Mouse (Mus musculus) kidney, adult 9 months (tissue): Measurements from ENCODE around the gene Pde4b.
"Not testable (repeated sequence)": the region's sequence is repeated elsewhere in the genome, so short reads cannot be mapped to it uniquely, and the experiment has no call there.

Experiments
- DNase-seq: peaks from one replicate; pipeline ENCODE4 v3.0.0; 2022

The Pde4b gene

GRCm38 (mm10) chr4:102087091-102087565 is at the start of gene Pde4b:
Gene Pde4b, plus strand, starts transcription at chr4:102087543.
- DNase-seq: no peak

- DNase-seq: no peak
These were observed 47.2 kb upstream of the Pde4b start for GRCm38 (mm10) chr4:102040190-102040589.

GRCm38 (mm10) chr4:102045183-102046140 is 41.9 kb upstream of the Pde4b start:
- DNase-seq: peak; percentile 63

GRCm38 (mm10) chr4:102049368-102049767 is 38.0 kb upstream of the Pde4b start:
- DNase-seq: not testable (repeated sequence)

- DNase-seq: no peak
These were observed 26.0 kb upstream of the Pde4b start for GRCm38 (mm10) chr4:102061322-102061721.

GRCm38 (mm10) chr4:102069314-102069713 is 18.0 kb upstream of the Pde4b start:
- no peak for DNase-seq

DNA sequence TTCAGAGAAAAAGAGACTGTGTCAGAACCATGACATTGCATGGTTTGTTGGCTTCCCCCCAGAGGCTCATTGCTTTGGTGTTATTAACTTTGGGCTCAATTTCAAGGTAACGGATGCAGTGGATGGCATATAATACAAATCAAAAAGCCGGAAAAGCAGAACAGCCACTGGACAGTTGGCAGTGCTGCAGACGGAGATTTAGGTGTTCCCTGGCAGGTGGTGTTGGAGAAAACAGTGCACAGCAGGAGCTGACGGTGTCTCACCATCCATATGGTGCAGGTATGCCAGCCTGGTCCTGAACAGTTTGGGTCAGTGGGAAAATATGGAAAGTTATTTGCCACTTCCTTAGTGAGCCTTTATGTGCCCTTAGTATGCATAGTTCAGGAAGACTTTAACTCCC is 1.0 kb upstream of the Pde4b start:
- DNase-seq: no peak

GRCm38 (mm10) chr4:102087566-102088234 is 357 bp downstream of the Pde4b start:
- no peak for DNase-seq

- DNase-seq: no peak
These were observed 1.0 kb downstream of the Pde4b start for GRCm38 (mm10) chr4:102088235-102088867.

GRCm38 (mm10) chr4:102095851-102096250 is 8.5 kb downstream of the Pde4b start:
- DNase-seq: no peak

DNA sequence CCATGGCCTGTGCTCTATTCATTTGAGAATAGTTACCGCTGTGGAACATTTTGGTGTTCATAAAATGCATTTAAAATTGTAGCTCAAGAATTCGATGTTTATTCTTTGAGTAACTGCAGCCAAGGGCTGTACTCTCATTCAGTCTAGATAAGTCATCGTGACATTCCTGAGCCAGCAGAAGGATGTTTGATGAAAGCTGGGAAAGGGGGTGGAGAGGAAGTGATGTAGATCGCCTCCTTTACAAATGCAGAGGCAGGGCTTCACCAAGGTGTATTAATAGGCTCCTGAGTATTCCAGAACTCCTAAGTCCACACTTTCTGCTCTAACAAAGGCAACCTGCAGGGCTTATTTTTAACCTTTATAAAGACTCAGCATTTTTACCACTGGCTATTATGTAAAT is 14.9 kb downstream of the Pde4b start:
- DNase-seq: peak; percentile 10

DNA sequence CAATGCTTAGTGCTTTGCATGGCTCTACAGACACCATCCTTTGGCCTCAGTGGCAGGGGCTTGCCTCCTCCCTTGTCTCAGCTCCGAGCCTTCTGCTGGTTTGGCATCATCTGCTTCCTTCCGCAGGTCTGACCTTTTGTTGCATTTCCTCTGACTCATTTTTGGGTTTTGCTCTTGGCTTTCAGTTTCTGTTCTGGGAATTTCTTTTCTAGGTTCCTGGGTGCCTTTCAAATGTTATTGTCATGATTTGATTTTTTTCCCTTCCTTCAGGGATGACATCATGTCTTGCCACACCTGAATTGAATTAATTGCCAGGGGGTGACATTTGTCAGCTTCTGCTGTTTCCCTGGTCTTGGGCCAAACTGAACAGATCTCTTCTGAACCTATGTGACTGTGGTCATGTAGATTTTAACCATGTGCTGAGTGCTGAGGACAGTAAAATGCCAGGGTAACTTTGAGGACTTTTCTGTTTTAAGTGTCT is 17.2 kb downstream of the Pde4b start:
- peak; percentile 55 for DNase-seq

DNA sequence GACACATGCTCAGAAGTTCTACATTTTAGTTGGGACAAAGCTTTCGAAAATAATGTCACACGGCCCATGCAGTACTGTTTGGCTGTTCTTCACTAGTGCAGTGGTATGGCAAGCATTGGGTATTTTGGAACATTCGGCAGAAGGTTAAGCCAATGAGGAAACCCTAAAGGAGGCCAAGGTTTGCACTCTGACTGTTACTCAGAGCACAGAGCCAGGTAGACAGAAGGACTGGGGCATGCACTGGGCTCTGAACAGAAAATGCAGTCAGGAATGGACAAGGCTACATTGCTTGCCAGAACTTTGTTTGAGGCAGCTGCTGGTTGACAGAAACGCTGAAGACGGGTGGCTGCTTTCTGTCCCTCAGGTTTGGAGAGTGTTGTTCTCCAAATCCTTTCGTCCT is 19.4 kb downstream of the Pde4b start:
- no peak for DNase-seq

DNA sequence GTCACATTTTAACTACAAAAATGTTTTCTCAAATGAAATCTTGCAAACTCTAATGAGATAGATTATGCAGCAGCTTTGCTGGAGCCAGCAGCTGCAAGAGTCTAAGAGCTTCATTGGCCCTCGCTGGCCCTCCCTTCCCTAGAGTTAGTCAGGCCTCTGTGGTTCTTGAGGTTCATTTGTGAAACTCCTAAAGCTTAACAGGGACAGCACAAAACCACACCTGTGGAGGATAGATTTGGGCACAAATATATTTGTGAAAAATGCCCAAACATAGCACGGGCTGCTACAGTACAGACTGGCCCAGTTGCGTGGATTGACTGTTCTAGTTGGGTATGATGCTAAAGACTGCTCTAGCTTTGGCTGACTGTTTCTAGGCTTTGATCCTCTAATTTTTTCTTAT is 32.1 kb downstream of the Pde4b start:
- no peak for DNase-seq

DNA sequence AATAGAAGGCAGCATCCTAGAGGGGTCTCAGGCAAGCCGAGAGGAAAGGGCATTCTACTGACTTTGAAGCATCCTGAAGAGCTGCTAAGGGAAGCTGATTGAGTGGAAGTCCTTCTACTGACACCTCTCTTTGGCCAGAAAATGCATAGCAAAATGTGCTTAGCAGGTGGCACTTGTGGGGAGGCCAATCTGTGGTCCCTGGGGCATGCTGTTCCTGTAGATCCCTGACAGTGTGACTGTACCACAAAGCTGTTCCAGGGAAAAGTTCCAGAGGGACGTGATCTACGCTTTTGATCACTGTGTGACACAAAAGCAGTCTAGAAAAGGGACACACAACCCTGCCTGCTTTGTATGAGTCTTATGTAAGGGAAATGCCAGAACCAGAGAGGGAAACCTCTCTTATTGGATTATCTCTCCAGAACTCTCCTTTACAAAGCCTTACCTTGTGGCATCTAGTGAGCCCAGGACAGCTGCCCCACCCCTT is 49.1 kb downstream of the Pde4b start:
- no peak for DNase-seq

GRCm38 (mm10) chr4:102138346-102138745 is 51.0 kb downstream of the Pde4b start:
- no peak for DNase-seq

DNA sequence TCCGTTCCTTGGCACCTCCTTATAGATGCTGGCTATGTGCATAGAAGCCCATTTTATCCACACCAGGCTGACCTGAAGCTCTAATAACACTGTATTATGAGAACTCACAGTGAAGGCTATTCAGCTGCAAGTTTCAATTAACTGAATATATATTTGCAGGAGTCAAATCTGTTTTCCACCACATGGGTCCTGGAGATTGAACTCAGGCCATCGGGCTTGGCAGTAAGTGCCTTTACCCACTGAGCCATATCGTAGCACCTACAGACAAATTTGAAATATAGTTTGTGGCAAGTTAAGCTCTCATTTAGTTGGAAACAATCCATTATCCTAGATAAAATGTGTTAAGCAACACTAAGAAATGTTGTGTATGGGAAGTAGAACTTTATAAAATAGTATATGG is 53.9 kb downstream of the Pde4b start:
- DNase-seq: no peak

- no peak for DNase-seq
These were observed 61.4 kb downstream of the Pde4b start for GRCm38 (mm10) chr4:102148766-102149165.

- DNase-seq: no peak
These were observed 71.8 kb downstream of the Pde4b start for GRCm38 (mm10) chr4:102159178-102159577.

GRCm38 (mm10) chr4:102171636-102172035 is 84.3 kb downstream of the Pde4b start:
- DNase-seq: no peak

DNA sequence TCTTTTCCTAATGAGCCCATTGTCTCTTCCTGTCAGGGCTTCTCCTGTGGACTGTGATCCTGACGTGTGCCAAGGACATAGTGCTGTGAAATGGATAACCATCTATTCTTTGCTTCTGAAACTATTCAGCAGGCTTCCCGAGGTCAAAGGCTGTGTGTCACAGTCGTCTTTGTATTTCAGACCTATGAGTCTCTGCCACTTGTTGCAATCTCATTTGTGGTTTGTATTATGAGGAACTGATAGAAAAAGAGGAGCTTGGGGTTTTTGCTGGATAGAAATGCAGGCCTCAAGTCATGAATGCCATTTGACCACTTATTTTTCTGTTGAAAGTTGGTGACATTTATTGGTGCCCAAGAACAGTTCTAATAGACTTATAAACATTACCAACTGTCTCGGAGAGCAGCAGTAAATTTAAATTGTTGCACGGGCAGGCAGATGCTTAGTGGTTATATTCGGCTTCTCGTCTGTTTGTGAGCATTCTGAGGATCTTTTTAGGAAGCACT is 85.4 kb downstream of the Pde4b start:
- peak; percentile 1 for DNase-seq

- DNase-seq: no peak
These were observed 88.6 kb downstream of the Pde4b start for GRCm38 (mm10) chr4:102175985-102176384.

- no peak for DNase-seq
These were observed 89.9 kb downstream of the Pde4b start for GRCm38 (mm10) chr4:102177258-102177657.
